13 mouse cellular contexts compared by ENCODE assay signal in the genomic region with DNA sequence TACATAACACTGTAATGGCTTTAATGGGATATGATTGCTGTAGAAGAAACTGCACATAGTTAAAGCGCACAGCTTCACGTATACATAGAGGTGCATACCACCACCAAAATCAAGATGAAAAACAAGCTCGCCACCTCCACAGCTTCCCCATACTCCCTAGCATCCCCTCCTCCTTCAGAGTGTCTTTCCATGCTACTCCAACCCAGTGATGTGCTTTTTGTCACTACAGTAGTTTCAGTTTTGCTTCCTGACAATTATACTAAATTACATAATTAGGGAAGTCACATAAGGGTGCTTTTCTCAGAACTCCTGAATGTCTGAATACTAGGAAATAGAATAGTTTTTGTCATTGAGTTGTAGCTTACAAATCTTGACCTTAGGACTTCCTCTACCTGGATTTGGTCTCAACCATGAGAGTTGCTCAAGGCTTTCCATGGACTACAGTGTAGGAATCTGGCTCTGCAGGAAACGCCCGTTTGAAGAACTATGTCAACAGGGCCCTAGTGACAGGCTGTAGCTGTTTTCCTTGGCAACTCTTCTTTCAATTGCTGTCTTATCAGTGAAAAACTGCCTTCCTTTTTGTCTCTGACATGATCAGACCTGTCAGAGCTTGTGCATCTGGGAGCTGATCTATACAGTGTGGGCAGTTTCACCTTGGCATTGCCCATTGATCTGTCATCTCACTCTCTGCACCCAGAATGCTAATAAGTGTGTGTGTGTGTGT.
DNase-seq lines count a peak whose midpoint lies in the region; ATAC-seq lines count a peak whose summit lies in the region.
"Had no signal": no experiment of that assay in that cellular context is flagged by ENCODE, and none has a peak within 500 bp of the region (broad histone marks: within the 10 kb centered on the region; RNA-seq: fewer than 3 reads in every experiment).

No protein-coding gene starts in this region.

- no peaks in the 10 kb centered on the region for H3K36me3 ChIP-seq in forebrain, embryonic 16.5 days (ENCODE audit: control insufficient read depth, insufficient read depth)
- no peaks in the 10 kb centered on the region for H3K36me3 ChIP-seq in forebrain, embryonic 13.5 days (ENCODE audit: poor library complexity, severe bottlenecking)
- no peaks in the 10 kb centered on the region for H3K36me3 ChIP-seq in kidney, embryonic 14.5 days (ENCODE audit: control insufficient read depth, insufficient read depth, low read length)
- no peaks in the 10 kb centered on the region for H3K36me3 ChIP-seq in intestine, embryonic 16.5 days (ENCODE audit: control insufficient read depth, insufficient read depth, low read length)
- H3K36me3 ChIP-seq: embryonic facial prominence, embryonic 15.5 days; liver, embryonic 13.5 days had no signal

- H3K9ac ChIP-seq in forebrain, embryonic 16.5 days (replicated peaks; ENCODE audit: low read depth, low read length), result no peak overlapping the region
- no peak overlapping the region for H3K9ac ChIP-seq in forebrain, embryonic 13.5 days
- H3K9ac ChIP-seq in kidney, embryonic 14.5 days (ENCODE audit: low read depth, low read length), result no peak overlapping the region
- no peak overlapping the region for H3K9ac ChIP-seq in intestine, embryonic 16.5 days (ENCODE audit: low read depth, low read length)
- H3K9ac ChIP-seq: embryonic facial prominence, embryonic 15.5 days; liver, embryonic 13.5 days had no signal

- no peak overlapping the region for H3K4me3 ChIP-seq in forebrain, embryonic 16.5 days (replicated peaks; ENCODE audit: low read length)
- H3K4me3 ChIP-seq in forebrain, embryonic 13.5 days, result no peak overlapping the region
- no peak overlapping the region for H3K4me3 ChIP-seq in kidney, embryonic 14.5 days (ENCODE audit: low read length)
- H3K4me3 ChIP-seq in intestine, embryonic 16.5 days (ENCODE audit: low read length), result no peak overlapping the region
- H3K4me3 ChIP-seq: embryonic facial prominence, embryonic 15.5 days; liver, embryonic 13.5 days had no signal

- H3K27me3 ChIP-seq in forebrain, embryonic 16.5 days (replicated peaks; ENCODE audit: control insufficient read depth, insufficient read depth, low read length), result no peaks in the 10 kb centered on the region
- H3K27me3 ChIP-seq in forebrain, embryonic 13.5 days, result no peaks in the 10 kb centered on the region
- H3K27me3 ChIP-seq in kidney, embryonic 14.5 days (ENCODE audit: control insufficient read depth, insufficient read depth, low read length), result no peaks in the 10 kb centered on the region
- H3K27me3 ChIP-seq in intestine, embryonic 16.5 days (replicated peaks; ENCODE audit: control insufficient read depth, insufficient read depth, low read length), result no peaks in the 10 kb centered on the region
- H3K27me3 ChIP-seq: embryonic facial prominence, embryonic 15.5 days; liver, embryonic 13.5 days had no signal

- WGBS in forebrain, embryonic 16.5 days, result 84% methylated on average over 5 of the region's 5 CpGs
- WGBS in forebrain, embryonic 13.5 days, result 87% methylated on average over 5 of the region's 5 CpGs
- WGBS in kidney, embryonic 14.5 days, result 78% methylated on average over 5 of the region's 5 CpGs
- WGBS in intestine, embryonic 16.5 days, result 68% methylated on average over 5 of the region's 5 CpGs

- no peaks in the 10 kb centered on the region; the same call in 1 of the 2 replicates for H3K4me1 ChIP-seq in forebrain, embryonic 16.5 days (replicated peaks; ENCODE audit: control insufficient read depth, insufficient read depth, low read length)
- H3K4me1 ChIP-seq in forebrain, embryonic 13.5 days, result no peaks in the 10 kb centered on the region
- H3K4me1 ChIP-seq in kidney, embryonic 14.5 days (ENCODE audit: control insufficient read depth, insufficient read depth, low read length), result no peaks in the 10 kb centered on the region
- H3K4me1 ChIP-seq in intestine, embryonic 16.5 days (ENCODE audit: control insufficient read depth, insufficient read depth, low read length), result no peaks in the 10 kb centered on the region
- H3K4me1 ChIP-seq: embryonic facial prominence, embryonic 15.5 days; liver, embryonic 13.5 days had no signal

- ATAC-seq in forebrain, embryonic 16.5 days, result 0 out of 2 replicates have a peak, but pooled peaks have one; percentile 6
- ATAC-seq in forebrain, embryonic 13.5 days, result no peak
- ATAC-seq in kidney, embryonic 14.5 days (ENCODE audit: low FRiP score, low TSS enrichment), result no peak
- peak; percentile 94 for ATAC-seq in intestine, embryonic 16.5 days
- no peak for ATAC-seq in CD4-positive, CD25-positive, alpha-beta regulatory T cell, adult 4 months

- no peak overlapping the region for H3K4me2 ChIP-seq in forebrain, embryonic 16.5 days (ENCODE audit: low read length)
- no peak overlapping the region for H3K4me2 ChIP-seq in forebrain, embryonic 13.5 days
- H3K4me2 ChIP-seq in kidney, embryonic 14.5 days (replicated peaks; ENCODE audit: low read depth, low read length), result no peak overlapping the region
- no peak overlapping the region for H3K4me2 ChIP-seq in intestine, embryonic 16.5 days (ENCODE audit: low read depth, low read length)
- H3K4me2 ChIP-seq: embryonic facial prominence, embryonic 15.5 days; liver, embryonic 13.5 days had no signal

- peak; percentile 18 for DNase-seq in kidney, postnatal 10 days
- DNase-seq in lung, postnatal 4 days, result peak; percentile 19 to 26
- DNase-seq in cerebellum, postnatal 14 days, result no peak
- DNase-seq: B cell, adult 2 months; cerebellum, adult 2 months; liver, embryonic 13.5 days; thymus, postnatal 36 days had no signal

- no peaks in the 10 kb centered on the region for H3K9me3 ChIP-seq in forebrain, embryonic 16.5 days (ENCODE audit: control insufficient read depth, low read length)
- H3K9me3 ChIP-seq in forebrain, embryonic 13.5 days (replicated peaks), result no peaks in the 10 kb centered on the region
- no peaks in the 10 kb centered on the region for H3K9me3 ChIP-seq in kidney, embryonic 14.5 days (ENCODE audit: control insufficient read depth, low read length)
- H3K9me3 ChIP-seq in intestine, embryonic 16.5 days (ENCODE audit: control insufficient read depth, low read length), result no peaks in the 10 kb centered on the region
- H3K9me3 ChIP-seq: embryonic facial prominence, embryonic 15.5 days; liver, embryonic 13.5 days had no signal

- H3K27ac ChIP-seq in forebrain, embryonic 16.5 days (ENCODE audit: low read length), result no peak overlapping the region
- H3K27ac ChIP-seq in forebrain, embryonic 13.5 days, result no peak overlapping the region
- no peak overlapping the region for H3K27ac ChIP-seq in kidney, embryonic 14.5 days (ENCODE audit: low read depth, low read length)
- no peak overlapping the region for H3K27ac ChIP-seq in intestine, embryonic 16.5 days (ENCODE audit: low read length)
- H3K27ac ChIP-seq: embryonic facial prominence, embryonic 15.5 days; liver, embryonic 13.5 days had no signal

Comparison
In these comparisons a context has a peak if more than half of its experiments do, and no peak if none do; other contexts are left out.
1. ATAC-seq: peak in forebrain, embryonic 16.5 days (single experiment) and intestine, embryonic 16.5 days (single experiment); none in forebrain, embryonic 13.5 days (single experiment), kidney, embryonic 14.5 days (single experiment) and CD4-positive, CD25-positive, alpha-beta regulatory T cell, adult 4 months (single experiment).
2. DNase-seq: peak in kidney, postnatal 10 days (single experiment) and lung, postnatal 4 days (2 of 2); none in cerebellum, postnatal 14 days (0 of 2).